Mouse (Mus musculus) adrenal gland, adult 18-20 months (tissue): ENCODE data around the gene Mrrf. TPM values are rescaled to one million over a fixed set of nuclear protein-coding genes. Genes with fewer than 3 reads are reported as not detected.
A peak's percentile ranks its signal among the peaks of the same experiment; 100 is the strongest.

ENCODE experiments used
- DNase-seq, 2 experiments: peaks; one replicate each; pipeline ENCODE4 v3.0.0; 2021 to 2022; ENCODE audit warnings: low spot score in 2 of 2
- total RNA-seq, 2 experiments: library from RNA; stranded (reverse); gene quantifications; 1 replicate in 1 of 2; 2 replicates in 1 of 2; pipeline ENCODE4 v1.2.3; 2021

Mrrf gene
- total RNA-seq, 2 experiments from 2014 or later, result 26.0 to 30.6 TPM

DNA sequence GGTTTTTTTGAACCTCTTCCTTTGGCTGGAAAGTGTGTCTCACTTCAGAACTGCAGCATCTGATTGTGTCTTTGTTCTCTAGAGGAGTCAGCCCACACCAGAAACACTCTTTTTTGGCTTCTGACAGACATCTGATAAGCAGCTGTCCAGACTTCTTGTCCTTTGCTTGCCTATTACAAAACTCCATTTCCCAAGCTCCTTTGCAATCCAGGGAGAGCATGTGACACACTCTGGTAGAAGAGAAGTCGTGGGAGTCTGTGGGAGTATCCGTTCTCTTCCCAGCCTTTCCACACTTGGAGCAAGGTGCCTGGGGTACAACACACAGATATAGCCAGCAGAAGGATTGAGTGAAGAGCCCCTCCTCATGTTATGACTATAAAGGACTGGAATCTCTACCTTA is 88.4 kb downstream of the Mrrf start:
- no peak for DNase-seq

DNA sequence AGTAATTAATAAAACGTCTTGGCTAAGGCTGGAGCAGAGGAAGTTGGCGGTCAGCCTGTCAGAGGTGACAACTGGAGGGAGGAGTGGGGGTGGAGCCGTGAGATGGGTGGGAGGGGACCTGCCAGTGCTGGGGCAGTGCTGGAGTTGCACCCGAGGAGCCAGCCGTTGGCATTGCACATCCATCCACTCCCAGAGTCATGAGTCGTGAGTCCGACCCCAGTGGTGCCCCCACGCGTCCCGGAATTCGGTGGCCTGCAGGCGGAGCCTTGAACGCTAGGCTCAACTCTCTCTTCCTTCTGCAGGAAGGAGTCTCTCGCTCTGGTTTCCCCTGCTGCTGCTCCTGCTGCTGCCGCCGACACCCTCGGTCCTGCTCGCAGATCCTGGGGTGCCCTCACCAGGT is 94.2 kb downstream of the Mrrf start, which contains the start of gene Ptgs1:
Ptgs1 (plus strand) TSS at position 61 of the 400 bp plus-strand sequence.
- peak; percentile 36 to 45 for DNase-seq

DNA sequence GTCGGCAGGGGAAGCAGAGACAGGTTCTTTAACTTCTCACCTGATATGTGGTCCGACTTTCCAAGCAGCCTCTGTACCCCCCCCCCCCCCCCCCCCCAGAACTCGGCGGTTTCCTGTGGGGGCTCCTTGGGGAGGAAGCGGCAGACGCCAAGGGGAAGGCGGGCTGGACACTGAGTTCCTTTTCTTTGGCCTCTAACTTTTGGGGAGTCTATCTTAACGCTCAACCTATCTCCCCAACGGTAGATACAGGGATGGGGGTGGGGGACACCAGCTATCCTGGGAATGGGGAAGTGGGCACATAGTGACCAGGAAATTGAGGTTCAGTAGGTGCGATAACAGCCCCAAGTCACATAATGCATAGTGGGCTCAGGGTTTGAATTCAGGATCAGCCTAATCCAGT is 94.8 kb downstream of the Mrrf start:
- no peak for DNase-seq

DNA sequence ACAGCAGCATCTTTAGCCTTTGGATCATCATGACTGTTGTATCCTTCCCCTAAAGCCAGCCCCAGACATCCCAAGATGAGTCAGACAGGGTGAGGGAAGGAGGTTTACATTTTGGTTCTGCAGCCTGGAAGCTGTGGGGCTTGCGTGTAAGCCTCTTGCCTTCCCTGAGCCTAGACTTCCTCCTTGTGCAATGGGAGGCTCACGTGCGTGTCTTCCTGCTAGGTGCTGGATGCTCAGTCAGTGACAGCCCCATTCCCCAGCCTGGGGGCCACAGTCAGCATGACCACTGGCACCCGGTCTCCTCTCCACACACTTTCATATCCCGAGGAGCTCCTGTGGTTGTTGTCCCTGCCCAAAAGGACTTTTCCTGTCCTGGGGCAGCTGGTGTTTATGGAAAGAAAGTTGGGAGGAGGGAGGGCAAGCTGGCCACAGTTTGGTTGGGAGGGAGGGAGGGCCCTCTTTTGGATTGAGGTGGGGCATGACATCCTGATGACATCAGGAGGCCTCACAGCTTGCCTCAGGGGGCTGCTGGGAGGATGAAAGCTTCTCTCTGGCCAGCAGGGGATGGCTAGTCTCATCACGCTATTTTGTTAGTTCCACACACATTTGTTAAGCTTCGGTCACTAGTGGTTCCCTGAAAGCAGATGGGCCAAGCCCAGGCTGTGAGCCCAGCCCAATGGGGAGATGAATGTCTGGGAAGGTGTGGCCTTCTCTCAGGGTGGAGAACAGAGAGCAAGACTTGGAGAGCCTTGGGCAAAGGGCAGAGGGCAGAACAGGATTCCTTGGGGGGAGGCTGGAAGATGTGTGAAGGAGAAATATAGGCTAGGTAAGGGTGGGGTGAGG is 98.6 kb downstream of the Mrrf start:
- no peak for DNase-seq

DNA sequence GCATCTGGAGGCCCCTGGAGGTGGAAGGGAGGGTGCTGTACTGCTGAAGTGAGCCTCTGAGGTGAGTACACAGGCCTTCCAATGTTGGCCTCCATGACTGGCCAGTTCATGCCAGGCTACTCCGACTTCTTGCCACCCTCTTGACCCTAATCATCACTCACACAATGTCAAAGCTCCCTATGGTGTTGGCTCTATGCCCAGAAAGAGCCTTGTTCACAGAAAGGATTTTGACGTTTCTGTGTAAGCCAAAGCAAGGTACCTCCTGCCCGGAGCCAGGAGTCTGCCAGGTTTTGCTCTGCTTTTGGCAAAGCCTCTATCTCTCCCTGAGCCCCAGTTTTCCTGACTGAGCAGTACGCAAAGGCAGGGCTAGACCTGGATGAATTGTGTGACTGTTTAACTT is 99.7 kb downstream of the Mrrf start:
- DNase-seq, result no peak

DNA sequence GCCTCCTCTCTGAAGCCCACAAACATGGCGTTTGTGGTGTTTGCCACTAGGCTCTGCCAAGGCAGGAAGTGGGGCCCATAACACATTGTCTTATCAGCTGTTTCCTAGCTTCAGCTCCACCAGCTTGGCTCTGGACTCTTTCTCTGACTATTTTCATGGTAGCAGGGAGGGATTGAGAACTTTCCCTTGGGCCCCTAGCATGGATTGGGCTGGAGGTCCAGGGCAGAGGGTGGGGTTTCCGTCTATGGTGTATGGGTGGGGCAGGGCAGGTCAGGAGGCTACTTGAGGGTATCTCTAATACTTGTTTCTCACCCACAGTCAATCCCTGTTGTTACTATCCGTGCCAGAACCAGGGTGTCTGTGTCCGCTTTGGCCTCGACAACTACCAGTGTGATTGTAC is 100.7 kb downstream of the Mrrf start:
- DNase-seq, result no peak

GRCm38 (mm10) chr2:36237557-36237956 is 101.4 kb downstream of the Mrrf start:
- DNase-seq, result no peak

- no peak for DNase-seq
These were observed 102.3 kb downstream of the Mrrf start for GRCm38 (mm10) chr2:36238467-36238866.

GRCm38 (mm10) chr2:36238951-36239350 is 102.8 kb downstream of the Mrrf start:
- DNase-seq, result no peak

Other genes with a start within 250 kb of the Mrrf start
- 1 to 10 TPM; 2.2 to 5.7 TPM for gene Ttll11, start 156.5 kb upstream of the Mrrf start, total RNA-seq
- 100 to 1,000 TPM; 208 to 312 TPM for gene Ndufa8, start 87.0 kb upstream of the Mrrf start, total RNA-seq
- gene Morn5, start 86.9 kb upstream of the Mrrf start, total RNA-seq, result under 1 TPM; 0.46 to 0.61 TPM
- gene Lhx6, start 31.0 kb upstream of the Mrrf start, total RNA-seq, result 1 to 10 TPM in 1 of 2 experiments, under 1 TPM in 1; 0.76 to 1.5 TPM
- 10 to 100 TPM; 26.7 to 29.8 TPM for gene Rbm18, start 384 bp downstream of the Mrrf start, total RNA-seq
- gene Ptgs1, start 94.0 kb downstream of the Mrrf start, total RNA-seq, result 10 to 100 TPM; 11.0 to 13.5 TPM
- gene Olfr338, start 237.1 kb downstream of the Mrrf start, total RNA-seq, result not detected